Mouse (Mus musculus): ENCODE measurements around the gene Map3k1.

GRCm38 (mm10) chr13:111808637-111809465 lies at the start of gene Map3k1:
- no peak for TF ChIP-seq POLR2A (IDR thresholded peaks at IDR 0.05; ENCODE audit: insufficient read depth, low read length)
- TF ChIP-seq CTCF (IDR thresholded peaks at IDR 0.05; ENCODE audit: low read depth, low read length), result no peak
- no peak for TF ChIP-seq EP300 (IDR thresholded peaks at IDR 0.05; ENCODE audit: insufficient read depth, low read depth, low read length)

Measured in ES-Bruce4 (cell line).